Mouse (Mus musculus) neural tube, embryonic 11.5 days (tissue): ENCODE results near the gene Ick. TPM values are rescaled to one million over a fixed set of nuclear protein-coding genes. Genes with fewer than 3 reads are reported as not detected.
A peak's percentile ranks its signal among the peaks of the same experiment; 100 is the strongest.

ENCODE experiments used
- ATAC-seq: fragments of 200-750 bp; cut with Nextera tagmentation; 2 replicates; pipeline ENCODE4 v1.8.0; 2017; ENCODE audit warnings: moderate number of reproducible peaks, mild to moderate bottlenecking, moderate TSS enrichment, moderate library complexity; ENCODE audit not compliant: insufficient read depth, low FRiP score, low TSS enrichment
- DNase-seq: peaks from one replicate; pipeline ENCODE4 v3.0.0-alpha.2; 2015; ENCODE audit warnings: low spot score
- H3K27ac ChIP-seq: fragments of 300-500 bp; sonication (generic); 2 replicates; pipeline ENCODE4 v1.5.1; 2014; ENCODE audit warnings: low read depth, mild to moderate bottlenecking, low read length
- H3K27me3 ChIP-seq: fragments of 300-500 bp; sonication (generic); 2 replicates; pipeline ENCODE4 v1.6.1; 2014; ENCODE audit warnings: mild to moderate bottlenecking, low read length, mixed read lengths; ENCODE audit not compliant: control insufficient read depth, insufficient read depth
- H3K36me3 ChIP-seq: fragments of 300-500 bp; sonication (generic); 2 replicates; pipeline ENCODE4 v1.6.1; 2014; ENCODE audit warnings: mild to moderate bottlenecking, low read length, moderate library complexity, mixed read lengths; ENCODE audit not compliant: control insufficient read depth, insufficient read depth
- H3K4me1 ChIP-seq: fragments of 300-500 bp; sonication (generic); 2 replicates; pipeline ENCODE4 v1.6.1; 2014; ENCODE audit warnings: low read length, mixed read lengths; ENCODE audit not compliant: control insufficient read depth, insufficient read depth
- H3K4me2 ChIP-seq: fragments of 300-500 bp; sonication (generic); 2 replicates; pipeline ENCODE4 v1.6.1; 2014; ENCODE audit warnings: low read depth, mild to moderate bottlenecking, moderate library complexity
- H3K4me3 ChIP-seq: fragments of 300-500 bp; sonication (generic); 2 replicates; pipeline ENCODE4 v1.5.1; 2014; ENCODE audit warnings: low read depth, low read length
- H3K9ac ChIP-seq: fragments of 300-500 bp; sonication (generic); 2 replicates; pipeline ENCODE4 v1.6.1; 2014; ENCODE audit warnings: mild to moderate bottlenecking, low read length
- H3K9me3 ChIP-seq: fragments of 300-500 bp; sonication (generic); 2 replicates; pipeline ENCODE4 v1.6.1; 2016; ENCODE audit warnings: low read length; ENCODE audit not compliant: control insufficient read depth
- WGBS: fragments of 180-500 bp; shearing (Covaris S2); extraction: QIAGEN DNeasy Blood & Tissue Kit; methylation state at CpG from one replicate; pipeline ENCODE4 v1.1.7; 2014; 5-methylcytosine and 5-hydroxymethylcytosine counted together
- polyA plus RNA-seq: library from polyadenylated mRNA; unstranded; fragments of >200 nt; fragmentation: Nextera tagmentation; extraction: Ambion mirVana; gene quantifications from 2 replicates; pipeline ENCODE4 v1.2.1, GENCODE M21; 2014

Ick gene
- polyA plus RNA-seq, 1 experiment from 2014 or later = 35.9 TPM

- Histone ChIP-seq H3K36me3 (peaks cover 9% of the 10 kb centered on the region), H3K4me3 (no peak overlapping the region), H3K27me3 (no peaks in the 10 kb centered on the region), H3K27ac (no peak overlapping the region), H3K9me3 (no peaks in the 10 kb centered on the region), H3K4me2 (no peak overlapping the region), H3K9ac (no peak overlapping the region), H3K4me1 (no peaks in the 10 kb centered on the region)
- DNase-seq = no peak
- no peak for ATAC-seq
- 94% methylated on average over 12 of the region's 12 CpGs for WGBS
Observed at GRCm38 (mm10) chr9:78095686-78096085, 13.3 kb upstream of the Ick start.

DNA sequence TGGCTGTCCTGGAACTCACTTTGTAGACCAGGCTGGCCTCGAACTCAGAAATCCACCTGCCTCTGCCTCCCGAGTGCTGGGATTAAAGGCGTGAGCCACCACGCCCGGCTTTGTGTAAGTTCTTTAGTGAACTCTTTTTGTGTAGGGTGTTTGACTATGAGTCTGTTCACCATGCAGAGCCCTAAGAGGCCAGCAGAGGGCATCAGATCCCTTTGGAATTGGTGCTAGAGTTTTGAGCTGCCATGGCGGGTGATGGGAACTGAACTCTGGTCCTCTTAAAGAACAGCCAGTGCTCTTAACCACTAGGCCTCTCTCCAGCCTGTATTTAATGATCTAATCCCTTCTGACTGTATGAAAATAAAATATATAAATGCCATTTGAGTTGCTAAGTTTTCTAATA lies 12.6 kb upstream of the Ick start:
- ATAC-seq (no peak), DNase-seq (no peak)
- no peak overlapping the region for H3K4me3 ChIP-seq
- no peaks in the 10 kb centered on the region for H3K27me3 ChIP-seq
- 94% methylated on average over 6 of the region's 6 CpGs for WGBS
- H3K27ac ChIP-seq = no peak overlapping the region
- no peaks in the 10 kb centered on the region for H3K4me1 ChIP-seq
- H3K9me3 ChIP-seq = no peaks in the 10 kb centered on the region
- H3K4me2 ChIP-seq = no peak overlapping the region
- no peak overlapping the region for H3K9ac ChIP-seq
- H3K36me3 ChIP-seq = peaks cover 9% of the 10 kb centered on the region

DNA sequence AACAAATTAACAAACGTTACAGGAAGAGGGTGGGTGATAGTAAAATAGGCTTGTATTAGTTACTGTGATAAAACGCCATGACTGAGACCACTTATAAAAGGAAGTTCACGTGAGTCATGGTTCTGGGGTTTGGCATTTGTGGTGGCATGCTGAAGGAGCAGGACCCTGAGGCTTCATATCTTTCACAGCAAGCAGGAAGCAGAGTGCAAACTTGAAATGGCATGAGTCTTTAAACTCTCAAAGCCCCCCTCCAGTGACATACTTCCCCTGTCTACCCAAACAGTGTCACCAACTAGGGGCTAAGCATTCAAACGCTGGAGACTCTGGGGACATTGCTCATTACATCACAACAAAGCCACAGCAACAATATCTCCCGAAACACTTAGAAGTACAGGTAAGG lies 8.0 kb upstream of the Ick start:
- DNase-seq (no peak), ATAC-seq (no peak)
- peaks cover 9% of the 10 kb centered on the region for H3K36me3 ChIP-seq
- H3K4me3 ChIP-seq = no peak overlapping the region
- no peak overlapping the region for H3K4me2 ChIP-seq
- H3K4me1 ChIP-seq = no peaks in the 10 kb centered on the region
- H3K27me3 ChIP-seq = no peaks in the 10 kb centered on the region
- H3K27ac ChIP-seq = no peak overlapping the region
- no peaks in the 10 kb centered on the region for H3K9me3 ChIP-seq
- H3K9ac ChIP-seq = no peak overlapping the region
- WGBS = 86% methylated on average over 5 of the region's 5 CpGs

DNA sequence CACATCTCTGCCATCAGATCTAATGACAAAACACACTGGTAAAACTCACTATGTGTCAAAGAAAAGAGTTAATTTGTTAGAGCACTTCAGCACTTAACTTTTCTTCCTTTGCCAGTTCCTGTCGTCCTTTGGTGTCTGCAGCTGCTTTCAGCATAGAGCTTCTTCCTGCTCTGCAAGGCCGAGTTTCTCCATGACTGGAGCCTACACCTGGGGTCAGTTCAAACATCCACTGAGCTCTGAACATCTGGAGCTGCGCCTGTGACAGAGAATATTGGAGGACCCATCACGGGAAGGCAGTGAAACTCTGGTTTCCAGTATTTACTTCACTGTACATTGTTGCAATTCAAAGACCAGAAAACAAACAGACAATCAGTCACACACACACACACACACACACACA lies 7.6 kb upstream of the Ick start:
- no peak for DNase-seq
- no peak overlapping the region for H3K9ac ChIP-seq
- no peak for ATAC-seq
- no peak overlapping the region for H3K4me2 ChIP-seq
- no peak overlapping the region for H3K27ac ChIP-seq
- WGBS = 76% methylated on average over 4 of the region's 4 CpGs
- H3K9me3 ChIP-seq = no peaks in the 10 kb centered on the region
- H3K4me1 ChIP-seq = no peaks in the 10 kb centered on the region
- no peak overlapping the region for H3K4me3 ChIP-seq
- peaks cover 9% of the 10 kb centered on the region for H3K36me3 ChIP-seq
- no peaks in the 10 kb centered on the region for H3K27me3 ChIP-seq

DNA sequence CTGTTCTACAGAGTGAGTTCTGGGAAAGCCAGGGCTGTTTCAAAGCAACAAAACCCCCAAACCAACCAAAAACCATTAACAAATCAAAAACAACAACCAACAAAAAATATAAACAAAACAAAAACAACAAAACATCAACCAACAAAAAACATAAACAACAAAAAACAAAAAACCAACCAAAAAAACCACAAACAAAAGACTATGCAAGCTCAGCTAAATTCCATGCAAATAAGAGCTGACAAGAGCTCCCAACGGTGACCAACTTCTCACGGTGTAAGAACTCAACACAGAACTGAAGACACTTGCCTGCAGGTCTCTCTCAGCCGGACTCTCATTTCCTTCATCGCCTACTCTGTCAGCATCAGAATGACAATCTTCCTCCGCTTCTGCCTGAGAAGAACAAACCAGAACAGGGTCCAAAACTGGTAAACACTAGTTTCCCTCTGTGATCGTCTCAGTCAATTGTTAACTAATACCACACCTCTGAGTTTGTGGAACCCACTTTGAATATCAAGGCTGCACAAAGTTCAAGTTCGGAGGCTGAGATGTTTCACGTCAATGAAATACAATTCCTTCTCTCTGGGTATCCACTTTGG lies 4.9 kb upstream of the Ick start:
- 90% methylated on average over 8 of the region's 8 CpGs for WGBS
- H3K4me2 ChIP-seq = no peak overlapping the region
- no peak overlapping the region for H3K27ac ChIP-seq
- no peak overlapping the region for H3K4me3 ChIP-seq
- peaks cover 3% of the 10 kb centered on the region; the same call in 1 of the 2 replicates for H3K4me1 ChIP-seq
- no peaks in the 10 kb centered on the region for H3K27me3 ChIP-seq
- no peaks in the 10 kb centered on the region for H3K36me3 ChIP-seq
- no peak for ATAC-seq
- H3K9me3 ChIP-seq = no peaks in the 10 kb centered on the region
- DNase-seq = no peak
- no peak overlapping the region for H3K9ac ChIP-seq

DNA sequence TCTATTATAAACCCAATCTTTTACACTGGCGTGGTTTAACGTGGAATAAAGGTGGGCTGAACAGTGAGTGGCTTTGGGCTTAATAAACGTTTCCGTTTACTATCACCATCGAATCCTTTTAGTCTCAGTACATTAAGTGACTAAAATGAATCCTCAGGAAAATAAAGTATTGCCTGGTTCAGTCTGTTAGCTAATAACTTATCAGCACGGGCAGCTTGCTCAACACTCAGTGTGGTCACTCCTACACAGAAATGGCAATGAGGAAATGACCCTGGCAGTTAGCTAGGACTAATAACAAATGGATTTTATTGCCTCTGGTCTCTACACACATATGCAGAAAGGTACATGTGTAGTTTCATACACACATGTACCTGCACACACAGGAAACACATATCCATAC lies 4.0 kb upstream of the Ick start:
- H3K36me3 ChIP-seq = no peaks in the 10 kb centered on the region
- 85% methylated on average over 6 of the region's 6 CpGs for whole genome bisulfite sequencing
- no peaks in the 10 kb centered on the region for H3K27me3 ChIP-seq
- peaks cover 6% of the 10 kb centered on the region; the same call in 1 of the 2 replicates for H3K4me1 ChIP-seq
- H3K9ac ChIP-seq = no peak overlapping the region
- no peak for DNase-seq
- no peaks in the 10 kb centered on the region for H3K9me3 ChIP-seq
- no peak overlapping the region for H3K4me3 ChIP-seq
- ATAC-seq = no peak
- no peak overlapping the region for H3K4me2 ChIP-seq
- no peak overlapping the region for H3K27ac ChIP-seq

DNA sequence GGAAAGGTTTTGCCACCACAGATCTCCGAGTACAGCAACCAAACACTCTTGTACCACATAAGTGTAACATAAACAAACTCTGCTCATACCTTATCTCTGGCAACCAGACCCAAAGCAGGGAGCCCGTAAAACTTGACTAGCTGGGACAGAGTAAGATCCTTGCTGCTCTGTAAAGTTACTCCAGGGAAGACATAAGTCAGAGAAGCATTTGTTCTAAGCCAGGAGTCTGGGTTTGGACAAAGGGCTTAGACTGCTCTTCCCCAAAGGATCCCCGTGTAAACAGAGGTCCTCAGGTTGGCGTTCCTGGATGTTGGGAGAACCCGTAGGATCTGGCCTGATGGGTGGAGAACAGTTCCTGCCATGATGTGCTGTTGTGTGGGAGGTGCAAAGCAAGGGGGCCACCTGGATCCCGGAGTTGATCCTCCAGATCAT lies 3.5 kb upstream of the Ick start:
- Histone ChIP-seq H3K4me1 (peaks cover 6% of the 10 kb centered on the region; the same call in 1 of the 2 replicates), H3K36me3 (no peaks in the 10 kb centered on the region), H3K4me3 (no peak overlapping the region), H3K9me3 (no peaks in the 10 kb centered on the region), H3K4me2 (no peak overlapping the region), H3K9ac (no peak overlapping the region), H3K27ac (no peak overlapping the region), H3K27me3 (no peaks in the 10 kb centered on the region)
- WGBS = 86% methylated on average over 6 of the region's 6 CpGs
- no peak for ATAC-seq
- no peak for DNase-seq

DNA sequence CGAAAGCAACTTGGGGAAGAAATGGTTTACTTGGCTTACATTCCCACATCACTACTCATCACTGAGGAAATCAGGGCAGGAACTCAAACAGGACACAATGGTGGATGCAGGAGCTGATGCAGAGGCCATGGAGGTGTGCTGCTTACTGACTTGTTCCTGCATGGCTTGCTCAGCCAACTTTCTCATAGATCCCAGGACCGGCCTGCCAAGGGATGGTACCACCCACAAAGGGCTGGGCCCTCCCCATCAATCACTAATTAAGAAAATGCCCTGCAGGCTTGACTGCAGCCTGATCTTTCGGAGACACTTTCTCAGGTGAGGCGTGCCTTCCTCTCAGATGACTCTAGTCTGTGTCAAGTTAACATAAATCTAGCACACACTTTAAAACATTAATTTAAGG lies 2.2 kb upstream of the Ick start:
- 74% methylated on average over 4 of the region's 4 CpGs for WGBS
- H3K9me3 ChIP-seq = no peaks in the 10 kb centered on the region
- ATAC-seq = no peak
- H3K36me3 ChIP-seq = no peaks in the 10 kb centered on the region
- H3K27ac ChIP-seq = no peak overlapping the region
- DNase-seq = no peak
- H3K27me3 ChIP-seq = no peaks in the 10 kb centered on the region
- H3K4me2 ChIP-seq = no peak overlapping the region
- no peak overlapping the region for H3K9ac ChIP-seq
- H3K4me1 ChIP-seq = peaks cover 6% of the 10 kb centered on the region; the same call in 1 of the 2 replicates
- H3K4me3 ChIP-seq = no peak overlapping the region

DNA sequence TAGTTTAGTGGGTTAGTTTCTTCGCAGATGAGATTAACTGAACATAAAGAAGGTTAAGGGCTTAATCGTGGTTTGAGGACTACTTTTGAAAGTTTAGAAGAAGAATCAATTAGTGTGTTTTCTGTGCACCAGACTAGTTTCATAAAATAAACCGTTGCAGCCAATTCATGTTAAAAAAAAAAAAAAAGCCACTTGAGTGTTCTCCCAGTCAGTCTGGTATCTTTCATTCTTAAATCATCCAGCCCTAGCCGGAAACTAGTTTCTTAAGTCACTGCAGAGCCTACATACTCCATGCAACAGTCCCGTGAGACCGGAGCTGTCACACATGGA lies 1.4 kb upstream of the Ick start:
- Histone ChIP-seq H3K27me3 (no peaks in the 10 kb centered on the region), H3K4me3 (peak overlapping the region; percentile 84), H3K4me2 (peak overlapping the region; percentile 91), H3K4me1 (peaks cover 6% of the 10 kb centered on the region; the same call in 1 of the 2 replicates), H3K36me3 (no peaks in the 10 kb centered on the region), H3K9me3 (no peaks in the 10 kb centered on the region), H3K27ac (no peak overlapping the region), H3K9ac (no peak overlapping the region)
- no peak for DNase-seq
- no peak for ATAC-seq
- WGBS = 28% methylated on average over 6 of the region's 6 CpGs
